In genomic region chr3:97196571-97196970, GRCm38 (mm10) we compare ENCODE assay signal across 22 mouse cellular contexts.
"Had no signal": no experiment of that assay in that cellular context is flagged by ENCODE, and none has a peak within 500 bp of the region (broad histone marks: within the 10 kb centered on the region; RNA-seq: fewer than 3 reads in every experiment).

No protein-coding gene starts in this region.

- H3K9ac ChIP-seq: kidney, embryonic 15.5 days; limb, embryonic 12.5 days; liver, embryonic 12.5 days; liver, embryonic 15.5 days; neural tube, embryonic 12.5 days; neural tube, embryonic 15.5 days had no signal

- DNase-seq: kidney, adult 11 months; kidney, adult 8-10 months; kidney, postnatal 10 days; kidney, postnatal 36 days; liver; lung, adult 18-20 months; lung, postnatal 14 days; lung, postnatal 4 days; midbrain, embryonic 14.5 days; right cerebral cortex, adult 18-20 months; right cerebral cortex, postnatal 14 days; thymus, adult 18-20 months; thymus, postnatal 36 days had no signal

- H3K4me2 ChIP-seq: kidney, embryonic 15.5 days; limb, embryonic 12.5 days; liver, embryonic 12.5 days; liver, embryonic 15.5 days; neural tube, embryonic 12.5 days; neural tube, embryonic 15.5 days had no signal

- H3K27ac ChIP-seq: kidney, embryonic 15.5 days; left cerebral cortex, adult 2 months; limb, embryonic 12.5 days; liver, embryonic 12.5 days; liver, embryonic 15.5 days; midbrain, embryonic 10.5 days; neural tube, embryonic 12.5 days; neural tube, embryonic 15.5 days had no signal

- H3K4me1 ChIP-seq: liver, embryonic 12.5 days had no signal

- ATAC-seq: inflammation-experienced regulatory T-cells, adult 6 months; liver, embryonic 12.5 days had no signal

- H3K27me3 ChIP-seq: kidney, embryonic 15.5 days; limb, embryonic 12.5 days; liver, embryonic 12.5 days; liver, embryonic 15.5 days; neural tube, embryonic 12.5 days; neural tube, embryonic 15.5 days had no signal

- H3K36me3 ChIP-seq: kidney, embryonic 15.5 days; limb, embryonic 12.5 days; liver, embryonic 12.5 days; liver, embryonic 15.5 days; midbrain, embryonic 10.5 days; neural tube, embryonic 12.5 days; neural tube, embryonic 15.5 days had no signal

- H3K9me3 ChIP-seq: kidney, embryonic 15.5 days; limb, embryonic 12.5 days; liver, embryonic 12.5 days; liver, embryonic 15.5 days; midbrain, embryonic 10.5 days; neural tube, embryonic 12.5 days; neural tube, embryonic 15.5 days had no signal

- H3K4me3 ChIP-seq: kidney, embryonic 15.5 days; left cerebral cortex, adult 2 months; limb, embryonic 12.5 days; liver, embryonic 12.5 days; liver, embryonic 15.5 days; midbrain, embryonic 10.5 days; neural tube, embryonic 12.5 days; neural tube, embryonic 15.5 days had no signal
